Mouse (Mus musculus): Measurements from ENCODE around the gene D630003M21Rik. TPM values are rescaled to one million over a fixed set of nuclear protein-coding genes. Genes with fewer than 3 reads are reported as not detected.

Gene D630003M21Rik
- polyA plus RNA-seq, 1 experiment from 2014 or later = 1.7 TPM

DNA sequence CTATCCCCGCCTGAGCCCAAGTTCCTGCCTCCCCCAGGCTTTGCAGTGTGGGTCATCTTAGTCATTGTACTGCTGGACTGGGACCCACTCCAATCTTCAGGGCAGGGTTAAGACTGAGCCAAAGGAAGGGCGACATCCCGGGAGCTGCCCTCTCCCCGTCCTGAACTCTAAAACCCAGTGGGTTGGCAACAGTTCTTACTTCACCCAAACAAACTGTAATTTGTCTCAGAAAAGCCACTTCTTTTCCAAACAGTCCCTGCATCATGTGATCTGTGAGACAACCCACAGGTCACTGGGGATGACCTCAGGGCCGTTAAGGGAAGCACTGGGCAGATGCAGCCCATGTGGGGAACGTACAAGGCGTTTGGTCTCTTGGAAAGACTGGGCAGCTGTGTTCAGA, 92.8 kb downstream of the D630003M21Rik start:
- Histone ChIP-seq H3K27ac (replicated peaks) (peak overlapping the region; percentile 40), H3K36me3 (ENCODE audit: control insufficient read depth, insufficient read depth, low read length) (0 out of 2 replicates have a peak, but pooled peaks cover 12% of the 10 kb centered on the region), H3K9me3 (ENCODE audit: control insufficient read depth, low read length) (no peaks in the 10 kb centered on the region), H3K4me1 (replicated peaks; ENCODE audit: control insufficient read depth, insufficient read depth) (peaks cover 7% of the 10 kb centered on the region; the same call in 1 of the 2 replicates), H3K4me2 (replicated peaks; ENCODE audit: low read depth) (no peak overlapping the region), H3K4me3 (ENCODE audit: low read depth, low read length) (no peak overlapping the region), H3K27me3 (ENCODE audit: control insufficient read depth, insufficient read depth, low read length) (no peaks in the 10 kb centered on the region), H3K9ac (ENCODE audit: low read length) (no peak overlapping the region)
- whole genome bisulfite sequencing = 39% methylated on average over 7 of the region's 7 CpGs
- DNase-seq (ENCODE audit: low spot score) (no peak), ATAC-seq (ENCODE audit: low FRiP score, low TSS enrichment) (no peak)
- TF ChIP-seq EP300 (optimal IDR thresholded peaks at IDR 0.05) (no peak), CTCF (IDR thresholded peaks at IDR 0.05; ENCODE audit: low read depth) (no peak)

DNA sequence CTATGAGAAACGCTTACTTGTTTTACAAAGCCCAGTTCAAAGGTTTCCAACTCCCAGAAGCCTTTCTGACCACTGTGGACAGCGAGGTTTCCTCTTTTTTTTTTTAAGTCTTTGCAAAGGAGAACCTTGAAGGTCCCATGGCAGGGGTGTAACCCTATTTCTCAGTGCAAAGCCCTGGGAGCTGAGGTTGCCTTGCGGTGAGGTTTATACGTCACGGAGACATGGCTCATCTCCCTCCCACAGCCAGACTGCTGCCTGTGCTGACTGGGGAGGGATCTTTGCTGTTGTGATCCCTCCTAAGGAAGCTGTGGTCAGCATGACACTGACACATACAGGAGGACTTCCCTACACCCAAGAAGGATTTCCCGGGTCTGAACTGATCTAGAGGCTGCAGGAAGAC, 96.0 kb downstream of the D630003M21Rik start:
- 77% methylated on average over 6 of the region's 6 CpGs for WGBS
- Histone ChIP-seq H3K36me3 (ENCODE audit: control insufficient read depth, insufficient read depth, low read length) (peaks cover 12% of the 10 kb centered on the region; the same call in 1 of the 2 replicates), H3K27ac (replicated peaks) (no peak overlapping the region), H3K4me3 (ENCODE audit: low read depth, low read length) (no peak overlapping the region), H3K9ac (ENCODE audit: low read length) (no peak overlapping the region), H3K4me1 (replicated peaks; ENCODE audit: control insufficient read depth, insufficient read depth) (peaks cover 2% of the 10 kb centered on the region; the same call in 1 of the 2 replicates), H3K27me3 (ENCODE audit: control insufficient read depth, insufficient read depth, low read length) (no peaks in the 10 kb centered on the region), H3K4me2 (replicated peaks; ENCODE audit: low read depth) (no peak overlapping the region), H3K9me3 (ENCODE audit: control insufficient read depth, low read length) (no peaks in the 10 kb centered on the region)
- DNase-seq (ENCODE audit: low spot score) (no peak), ATAC-seq (ENCODE audit: low FRiP score, low TSS enrichment) (no peak)
- TF ChIP-seq CTCF (IDR thresholded peaks at IDR 0.05; ENCODE audit: low read depth) (no peak), EP300 (optimal IDR thresholded peaks at IDR 0.05) (no peak)

Small RNA genes lying within 50 kb of the gene (microRNA-seq; reads per million reads assigned to microRNA genes)
- not detected for gene Mir7685

Other genes starting within 250 kb of the D630003M21Rik start
- gene Tti1, start 200.8 kb downstream of the D630003M21Rik start, polyA plus RNA-seq (2015; fragmentation: Nextera tagmentation; extraction: Ambion mirVana) = 7.0 and 7.7 TPM in 2 replicates
- 20.3 and 20.8 TPM in 2 replicates for gene Rprd1b, start 200.7 kb downstream of the D630003M21Rik start, polyA plus RNA-seq (2015; fragmentation: Nextera tagmentation; extraction: Ambion mirVana)
- 109 and 114 TPM in 2 replicates for gene Tgm2, start 82.8 kb downstream of the D630003M21Rik start, polyA plus RNA-seq (2015; fragmentation: Nextera tagmentation; extraction: Ambion mirVana)
- not detected in 2 replicates for gene Bpi, start 28.9 kb upstream of the D630003M21Rik start, polyA plus RNA-seq (2015; fragmentation: Nextera tagmentation; extraction: Ambion mirVana)
- gene Lbp, start 77.3 kb upstream of the D630003M21Rik start, polyA plus RNA-seq (2015; fragmentation: Nextera tagmentation; extraction: Ambion mirVana) = 3.1 and 3.4 TPM in 2 replicates
- gene Snhg11, start 146.4 kb upstream of the D630003M21Rik start, polyA plus RNA-seq (2015; fragmentation: Nextera tagmentation; extraction: Ambion mirVana) = 3.3 and 3.7 TPM in 2 replicates
- gene Ralgapb, start 180.6 kb upstream of the D630003M21Rik start, polyA plus RNA-seq (2015; fragmentation: Nextera tagmentation; extraction: Ambion mirVana) = 11.4 and 14.1 TPM in 2 replicates